Mouse (Mus musculus) spleen, postnatal 36 days (tissue): ENCODE measurements around the gene Agpat1.

Experiments
- DNase-seq, 2 experiments: peaks; one replicate each; pipeline ENCODE4 v3.0.0; 2022; ENCODE audit warnings: low spot score in 2 of 2, mixed read lengths in 1 of 2

Gene Agpat1

DNA sequence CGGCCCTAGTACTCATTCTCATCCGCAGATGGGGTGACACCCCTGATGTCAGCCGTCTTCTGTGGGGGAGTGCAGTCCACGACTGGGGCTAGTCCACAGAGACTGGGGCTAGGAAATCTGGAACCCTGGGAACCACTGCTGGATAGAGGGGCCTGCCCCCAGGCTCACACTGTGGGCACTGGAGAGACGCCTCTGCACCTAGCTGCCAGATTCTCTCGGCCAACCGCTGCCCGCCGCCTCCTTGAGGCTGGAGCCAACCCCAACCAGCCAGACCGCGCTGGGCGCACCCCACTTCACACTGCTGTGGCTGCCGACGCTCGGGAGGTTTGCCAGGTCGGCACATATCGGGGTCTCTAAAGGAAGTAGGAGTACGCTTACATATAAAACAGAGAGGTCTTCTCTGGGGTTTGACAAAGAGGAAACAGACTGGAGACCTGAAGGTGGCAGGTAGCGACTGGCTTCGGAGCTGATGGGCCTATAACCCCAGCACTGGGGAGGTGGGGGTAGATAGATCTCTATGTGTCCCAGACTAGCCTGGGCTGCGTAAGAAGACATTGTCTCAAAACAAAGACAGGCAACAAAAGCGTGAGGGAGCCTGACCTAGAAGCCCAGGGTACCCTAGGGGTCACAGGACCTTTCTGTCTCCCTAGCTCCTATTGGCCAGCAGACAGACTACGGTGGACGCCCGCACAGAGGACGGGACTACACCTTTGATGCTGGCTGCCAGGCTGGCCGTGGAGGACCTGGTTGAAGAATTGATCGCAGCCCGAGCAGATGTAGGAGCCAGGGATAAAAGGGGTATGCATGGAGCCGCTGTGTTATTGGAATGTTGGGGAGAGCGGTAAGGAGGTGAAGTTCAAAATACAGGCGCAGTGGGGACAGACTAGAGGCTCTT, 17.9 kb upstream of the Agpat1 start:
- no peak for DNase-seq

DNA sequence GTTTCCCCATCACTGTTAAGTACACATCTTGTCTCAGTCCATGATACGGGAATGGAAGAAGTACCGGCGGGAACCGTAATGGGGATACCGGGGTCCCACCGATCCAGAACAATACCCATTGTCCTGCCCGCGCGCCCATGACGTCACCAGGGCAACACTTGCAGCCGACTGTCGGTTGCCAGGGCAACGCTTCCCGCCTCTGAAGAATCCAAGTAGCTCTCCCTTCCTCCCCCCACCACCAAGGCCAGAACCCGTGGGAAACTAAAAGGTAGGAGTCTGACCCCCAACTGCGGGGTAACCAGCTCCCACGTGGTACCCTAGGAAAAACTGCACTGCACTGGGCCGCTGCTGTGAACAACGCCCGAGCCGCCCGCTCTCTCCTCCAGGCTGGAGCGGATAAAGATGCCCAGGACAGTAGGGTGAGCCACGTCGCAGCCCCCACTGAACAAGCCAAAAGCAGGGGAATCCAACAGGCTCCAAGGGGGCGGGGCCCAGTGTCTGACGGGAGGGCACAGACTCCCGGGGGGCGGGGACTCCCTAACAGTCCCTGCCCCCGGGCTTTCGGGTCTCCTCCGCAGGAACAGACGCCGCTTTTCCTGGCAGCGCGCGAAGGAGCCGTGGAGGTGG, 17.2 kb upstream of the Agpat1 start:
- peak; percentile 53 to 89 for DNase-seq

DNA sequence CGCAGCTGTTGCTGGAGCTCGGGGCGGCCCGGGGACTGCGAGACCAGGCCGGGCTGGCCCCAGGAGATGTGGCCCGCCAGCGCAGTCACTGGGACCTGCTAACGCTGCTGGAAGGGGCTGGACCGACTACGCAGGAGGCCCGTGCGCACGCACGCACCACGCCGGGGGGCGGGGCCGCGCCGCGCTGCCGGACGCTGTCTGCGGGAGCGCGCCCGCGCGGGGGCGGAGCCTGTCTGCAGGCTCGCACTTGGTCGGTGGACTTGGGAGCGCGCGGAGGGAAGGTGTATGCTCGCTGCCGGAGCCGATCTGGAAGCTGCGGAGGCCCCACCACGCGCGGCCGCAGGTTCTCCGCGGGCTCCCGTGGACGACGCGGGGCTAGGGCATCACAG, 16.6 kb upstream of the Agpat1 start:
- peak; percentile 98 for DNase-seq

DNA sequence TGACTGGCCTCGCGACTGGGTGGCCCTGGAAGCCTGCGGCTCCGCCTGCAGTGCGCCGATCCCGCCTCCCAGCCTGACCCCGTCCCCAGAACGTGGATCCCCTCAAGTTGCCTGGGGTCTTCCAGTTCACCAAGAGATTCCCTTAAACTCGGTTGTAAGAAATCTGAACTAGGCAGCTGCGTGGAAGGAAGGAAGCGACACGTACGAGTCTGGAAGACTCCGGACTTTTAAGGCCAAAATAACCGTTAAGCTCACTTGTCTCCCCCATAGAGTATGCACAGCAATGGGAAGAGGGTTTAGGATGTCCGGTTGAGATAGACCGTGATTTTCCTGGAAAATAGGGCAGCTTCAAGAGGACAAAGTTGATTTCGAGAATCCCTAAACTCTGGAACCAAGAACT, 16.2 kb upstream of the Agpat1 start:
- DNase-seq: no peak

DNA sequence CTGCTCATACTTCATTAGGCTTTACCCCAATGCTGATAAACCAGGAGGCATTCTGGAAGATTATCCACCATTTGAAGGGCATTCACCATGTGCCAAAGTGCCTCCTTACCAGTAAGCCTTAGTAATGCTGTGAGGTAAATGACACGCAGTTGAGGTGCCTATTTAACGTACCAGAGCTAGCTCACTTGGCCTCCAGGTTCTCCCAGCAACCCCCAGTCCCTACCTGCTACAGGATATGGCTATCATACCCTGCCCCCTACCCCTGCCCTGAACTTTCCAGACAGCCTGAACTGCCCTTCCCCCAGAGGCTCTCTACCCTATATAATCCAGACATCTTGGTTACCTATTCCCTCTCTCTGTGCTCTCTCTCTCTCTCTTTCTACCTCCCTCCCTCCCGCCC, 15.3 kb upstream of the Agpat1 start:
- DNase-seq: no peak

DNA sequence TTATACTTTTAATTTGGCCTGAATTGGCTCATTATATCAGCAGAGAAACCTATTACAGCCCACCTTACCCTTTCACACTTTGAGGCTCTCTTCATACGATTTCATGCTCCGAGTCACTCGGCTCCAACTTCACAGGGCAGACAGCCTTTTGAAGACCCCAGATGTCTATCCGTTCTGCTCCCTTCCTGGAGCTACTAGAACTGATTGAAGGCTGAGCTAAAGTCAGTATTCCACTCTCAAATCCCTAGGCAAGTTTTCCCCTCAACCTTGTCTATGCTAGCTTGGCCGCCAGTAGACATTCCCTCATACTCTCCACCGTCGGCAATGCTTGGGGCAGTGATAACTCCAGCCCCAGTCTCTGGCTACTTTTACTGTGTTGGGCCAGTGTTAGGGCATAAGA, 14.9 kb upstream of the Agpat1 start:
- DNase-seq: no peak

DNA sequence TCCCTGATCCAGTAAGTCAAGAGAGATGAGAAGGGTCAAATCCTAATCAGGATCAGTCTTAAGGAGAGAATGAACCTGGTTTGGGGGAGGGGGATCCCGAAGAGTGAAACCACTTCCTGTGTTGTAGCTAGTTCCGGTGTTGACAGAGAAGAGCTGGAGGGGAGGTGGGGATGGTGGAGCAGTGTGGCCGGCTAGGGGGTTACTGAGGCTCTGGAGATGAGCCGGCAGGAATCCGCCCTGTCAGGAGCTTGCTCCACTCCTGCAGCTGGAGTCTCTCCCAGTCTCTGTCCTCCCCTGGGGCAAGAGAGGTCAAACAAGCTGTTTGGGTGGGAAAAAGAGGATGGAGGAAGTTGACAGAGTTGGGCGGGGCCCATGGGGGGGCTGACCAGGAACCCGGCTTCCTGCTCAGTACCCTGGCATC, 14.4 kb upstream of the Agpat1 start, which contains the start of gene Gpsm3:
Gpsm3 (plus strand) TSS at position 126 of the 421 bp plus-strand sequence.
- peak; percentile 74 to 79 for DNase-seq

DNA sequence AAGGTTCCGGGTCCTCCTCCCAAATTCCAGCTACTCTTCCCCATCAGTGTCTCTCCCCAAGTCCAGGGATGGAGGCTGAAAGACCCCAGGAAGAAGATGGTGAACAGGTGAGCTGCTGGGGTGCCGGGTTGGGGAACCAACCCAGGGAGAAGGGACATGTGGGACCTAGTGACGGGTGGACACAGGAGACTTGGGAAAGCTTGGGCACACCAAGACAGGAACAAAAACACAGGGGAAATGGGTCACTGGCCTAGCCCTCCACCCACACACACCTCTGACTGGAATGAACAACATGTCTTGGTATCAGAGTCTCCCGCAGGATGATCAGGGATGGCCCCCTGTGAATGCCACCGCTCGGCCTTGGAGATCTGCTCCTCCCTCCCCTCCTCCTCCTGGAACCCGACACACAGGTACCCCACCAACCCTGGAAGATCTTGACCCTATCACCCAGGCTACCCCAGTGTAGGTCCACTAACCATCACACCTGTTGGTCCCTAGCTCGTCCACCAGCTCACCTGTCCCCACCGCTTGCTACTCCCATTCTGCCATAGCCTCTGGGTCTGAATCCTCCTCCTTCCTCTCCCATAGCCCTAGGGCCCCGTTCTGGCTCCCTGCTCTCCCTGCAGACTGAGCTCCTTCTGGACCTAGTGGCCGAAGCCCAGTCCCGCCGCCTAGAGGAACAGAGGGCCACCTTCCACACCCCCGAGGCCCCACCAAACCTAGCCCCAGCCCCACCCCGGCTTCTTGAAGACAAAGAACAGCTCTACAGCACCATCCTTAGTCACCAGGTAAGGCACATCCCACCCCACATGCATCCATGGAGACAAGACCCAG, 13.7 kb upstream of the Agpat1 start:
- DNase-seq: no peak

DNA sequence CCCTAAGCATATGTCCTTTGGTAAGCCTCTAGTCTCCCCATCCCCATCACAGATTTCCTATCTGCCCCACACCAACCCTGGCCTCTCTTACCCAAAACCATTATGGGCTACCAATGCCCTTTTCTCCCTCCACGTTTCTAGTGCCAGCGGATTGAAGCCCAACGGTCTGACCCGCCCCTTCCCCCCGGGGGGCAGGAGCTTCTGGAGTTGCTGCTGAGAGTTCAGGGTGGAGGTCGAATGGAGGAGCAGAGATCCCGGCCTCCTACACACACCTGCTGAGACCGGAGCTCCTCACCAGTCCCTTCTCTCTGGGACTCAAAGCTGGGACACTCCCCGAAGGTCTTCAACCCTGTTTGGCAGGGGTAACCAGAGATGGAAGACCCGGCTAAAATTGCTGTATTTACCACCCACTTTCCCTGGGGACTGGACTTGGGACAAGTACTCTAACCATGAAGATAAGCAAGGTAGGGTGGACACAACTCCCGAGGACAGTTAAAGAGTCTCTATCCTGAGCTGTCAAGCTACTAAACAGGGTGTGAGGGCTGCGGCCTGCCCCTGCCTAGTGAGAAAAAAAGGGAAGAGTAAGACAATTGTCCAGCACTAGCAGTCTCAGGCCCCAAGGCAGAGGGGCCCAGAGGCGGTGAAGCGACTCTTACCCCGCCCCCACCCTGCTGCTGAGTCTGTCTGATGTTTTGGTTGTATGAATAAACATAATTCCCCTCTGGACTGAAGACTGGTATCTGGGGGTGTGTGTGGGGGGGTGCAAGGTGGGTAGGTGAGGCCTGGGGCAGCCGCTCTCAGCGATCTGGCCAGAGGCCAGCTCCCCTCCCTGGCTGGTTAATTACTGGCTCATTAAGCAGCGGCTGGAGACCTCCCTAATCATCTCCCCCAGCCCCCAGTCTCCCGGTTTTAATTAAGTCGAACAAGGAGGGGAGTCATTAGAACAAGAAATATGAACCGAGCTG, 12.8 kb upstream of the Agpat1 start, which contains the start of gene Pbx2:
Pbx2 (plus strand) TSS at position 238 of the 965 bp plus-strand sequence.
- peak in 1 of 2 experiments; percentile 50 for DNase-seq

DNA sequence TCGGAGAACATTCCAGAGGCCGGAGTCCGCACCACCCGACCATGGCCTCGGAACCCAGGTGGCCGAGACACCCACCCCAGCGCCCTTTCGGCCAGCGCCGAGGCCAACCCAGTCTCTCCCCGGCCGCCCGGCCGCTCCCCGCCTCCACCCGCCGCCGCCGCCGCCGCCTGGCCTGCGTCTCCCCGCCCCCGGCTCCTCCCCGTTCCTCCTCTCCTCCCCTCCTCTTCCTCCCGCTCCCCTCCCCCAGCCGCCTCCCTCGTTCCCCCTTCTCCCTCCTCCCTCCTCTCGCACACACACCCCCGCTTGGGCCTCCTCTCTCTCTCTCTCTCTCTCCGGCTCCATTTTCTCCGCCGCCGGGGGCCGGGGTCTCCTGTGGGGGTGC, 12.1 kb upstream of the Agpat1 start:
- peak; percentile 88 to 89 for DNase-seq

DNA sequence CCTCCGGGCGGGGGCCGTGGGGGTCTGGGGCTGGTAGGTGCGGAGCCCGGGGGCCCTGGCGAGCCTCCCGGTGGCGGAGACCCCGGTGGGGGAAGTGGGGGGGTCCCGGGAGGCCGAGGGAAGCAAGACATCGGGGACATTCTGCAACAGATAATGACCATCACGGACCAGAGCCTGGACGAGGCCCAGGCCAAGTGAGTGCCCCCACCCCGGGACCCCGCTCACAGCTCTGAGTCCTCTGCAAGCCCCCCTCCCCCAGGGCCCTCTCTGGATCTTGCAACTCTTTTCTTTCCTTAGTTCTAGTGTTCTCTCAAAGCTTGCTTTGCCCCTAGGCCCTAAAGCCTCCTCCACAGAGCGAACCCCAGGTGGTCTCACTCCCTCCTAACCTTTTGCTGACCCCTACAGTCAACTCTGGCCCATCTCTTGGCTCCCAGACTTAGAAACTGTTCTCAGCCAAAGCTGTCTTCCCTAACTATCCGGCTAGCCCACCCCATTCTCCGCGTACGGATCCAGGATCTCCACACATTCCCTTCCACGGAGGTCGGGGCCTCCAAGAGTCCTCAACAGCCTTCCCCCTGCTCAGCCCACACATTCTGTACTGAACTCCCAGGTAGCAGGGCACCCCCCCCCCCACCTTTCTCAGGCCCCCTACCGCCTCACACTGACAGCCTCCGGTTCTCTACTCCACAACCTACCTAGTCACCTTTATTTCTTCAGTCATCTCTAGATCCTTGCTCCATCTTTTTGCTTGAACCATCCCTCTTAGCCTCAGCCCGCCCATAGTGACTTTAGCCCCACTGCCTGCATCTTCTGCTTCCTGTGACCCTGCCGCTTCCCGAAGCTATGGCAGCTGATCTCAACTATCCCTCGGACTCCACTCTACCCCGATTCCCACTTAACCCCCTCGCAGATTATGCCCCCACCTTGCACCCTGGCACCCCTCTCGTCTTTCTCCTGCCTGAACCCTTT, 11.2 kb upstream of the Agpat1 start:
- DNase-seq: peak in 1 of 2 experiments; percentile 42

DNA sequence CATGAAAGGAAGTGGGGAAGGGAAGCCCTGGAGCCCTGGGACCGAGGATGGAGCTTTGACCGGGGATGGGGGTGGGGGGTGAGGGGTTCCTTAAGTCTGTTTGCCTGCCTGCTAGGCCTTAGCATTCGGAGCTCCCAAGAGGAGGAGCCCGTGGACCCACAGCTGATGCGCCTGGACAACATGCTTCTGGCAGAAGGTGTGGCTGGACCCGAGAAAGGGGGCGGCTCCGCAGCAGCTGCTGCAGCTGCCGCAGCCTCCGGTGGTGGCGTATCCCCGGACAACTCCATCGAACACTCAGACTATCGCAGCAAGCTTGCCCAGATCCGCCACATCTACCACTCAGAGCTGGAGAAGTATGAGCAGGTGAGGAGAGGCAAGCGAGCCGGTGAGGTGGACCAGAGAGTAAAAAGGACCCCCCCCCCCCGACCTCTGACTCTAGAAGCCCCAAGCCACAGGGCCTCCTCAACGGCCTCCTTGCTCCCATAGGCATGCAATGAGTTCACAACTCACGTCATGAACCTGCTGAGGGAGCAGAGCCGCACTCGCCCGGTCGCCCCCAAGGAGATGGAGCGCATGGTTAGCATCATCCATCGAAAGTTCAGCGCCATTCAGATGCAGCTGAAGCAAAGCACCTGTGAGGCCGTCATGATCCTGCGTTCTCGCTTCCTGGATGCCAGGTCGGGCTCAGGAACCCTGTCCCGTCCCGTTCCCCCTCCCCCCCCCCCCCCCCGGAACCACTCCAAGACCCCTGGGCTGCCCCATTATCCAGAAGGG, 10.1 kb upstream of the Agpat1 start:
- DNase-seq: no peak

DNA sequence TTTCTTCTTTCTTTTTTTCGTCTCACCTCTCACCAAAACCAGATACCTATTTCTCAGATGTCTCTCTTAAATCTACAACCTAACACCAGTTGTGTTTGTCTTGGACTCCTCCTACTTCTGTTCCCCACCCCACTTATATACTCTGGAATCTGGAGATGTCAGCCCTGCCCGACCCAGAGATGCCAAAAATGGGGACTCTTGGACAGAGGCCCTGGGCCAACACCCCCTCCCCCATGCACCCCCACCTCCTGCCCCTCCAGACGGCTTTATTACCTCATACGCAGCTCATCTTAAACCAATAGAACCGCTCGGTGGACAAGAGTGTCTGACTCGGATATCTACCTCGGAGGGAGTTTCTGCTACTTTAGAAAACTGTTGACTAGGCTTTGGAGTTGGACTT, 8.0 kb upstream of the Agpat1 start:
- DNase-seq: no peak

DNA sequence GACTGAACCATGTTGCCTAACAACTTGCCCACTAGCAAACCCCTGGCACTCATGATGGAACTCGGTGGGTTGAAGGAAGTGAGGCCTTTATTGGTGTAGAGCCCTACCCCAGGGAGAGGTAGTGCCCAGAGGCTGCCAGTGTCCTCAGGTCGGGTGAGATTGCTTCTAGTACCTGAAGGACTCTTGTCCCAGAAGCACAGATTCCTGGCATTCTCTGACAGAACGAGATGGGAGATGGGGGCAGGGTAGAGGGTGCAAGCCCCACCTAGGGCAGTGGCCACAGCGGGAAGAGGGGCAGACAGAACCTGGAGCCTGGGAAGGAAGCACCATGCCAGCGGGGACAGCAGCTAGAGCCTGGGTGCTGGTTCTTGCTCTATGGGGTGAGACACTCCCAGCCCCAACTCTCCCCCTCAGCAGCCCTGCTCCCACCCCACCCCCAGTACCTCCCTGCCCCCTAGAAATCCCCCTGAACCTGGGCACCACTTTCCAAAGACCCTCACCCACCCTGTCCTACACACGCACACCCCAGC, 6.4 kb upstream of the Agpat1 start, which contains the start of gene Ager:
Ager (plus strand) TSS at position 297 of the 530 bp plus-strand sequence.
- no peak for DNase-seq

DNA sequence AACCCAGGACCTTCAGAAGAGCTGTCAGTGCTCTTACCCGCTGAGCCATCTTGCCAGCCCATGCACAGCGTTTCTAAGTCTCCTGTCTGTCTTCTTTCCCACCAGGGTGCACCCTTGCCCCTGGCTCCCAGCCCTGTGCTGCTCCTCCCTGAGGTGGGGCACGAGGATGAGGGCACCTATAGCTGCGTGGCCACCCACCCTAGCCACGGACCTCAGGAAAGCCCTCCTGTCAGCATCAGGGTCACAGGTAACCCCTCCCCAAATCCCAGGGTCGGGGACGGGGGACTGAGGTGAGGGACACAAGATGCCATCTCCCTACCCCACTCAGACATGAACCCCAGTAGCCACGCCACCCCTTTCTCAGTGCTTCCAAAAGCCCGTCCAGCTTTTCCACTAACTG, 4.2 kb upstream of the Agpat1 start:
- no peak for DNase-seq

DNA sequence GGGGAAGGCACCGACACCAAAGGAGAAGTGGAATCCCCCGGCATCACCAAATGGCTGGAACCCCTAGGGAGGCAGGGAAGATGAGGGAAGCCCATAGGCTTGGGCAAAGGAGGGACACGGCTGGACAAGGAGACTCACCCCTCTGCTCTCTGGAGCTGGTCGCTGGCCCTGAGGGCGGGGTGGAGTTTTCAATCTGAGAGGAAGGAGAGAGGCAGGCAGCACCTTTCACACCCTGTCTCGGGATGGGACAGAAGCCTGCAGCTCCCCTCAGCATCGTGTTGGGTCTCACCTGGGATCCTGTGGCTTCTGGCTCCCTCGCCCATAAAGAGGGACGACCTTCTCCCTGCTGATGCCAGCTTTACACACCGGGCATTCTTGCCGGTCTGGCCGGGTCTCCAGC, 2.3 kb upstream of the Agpat1 start:
- no peak for DNase-seq

DNA sequence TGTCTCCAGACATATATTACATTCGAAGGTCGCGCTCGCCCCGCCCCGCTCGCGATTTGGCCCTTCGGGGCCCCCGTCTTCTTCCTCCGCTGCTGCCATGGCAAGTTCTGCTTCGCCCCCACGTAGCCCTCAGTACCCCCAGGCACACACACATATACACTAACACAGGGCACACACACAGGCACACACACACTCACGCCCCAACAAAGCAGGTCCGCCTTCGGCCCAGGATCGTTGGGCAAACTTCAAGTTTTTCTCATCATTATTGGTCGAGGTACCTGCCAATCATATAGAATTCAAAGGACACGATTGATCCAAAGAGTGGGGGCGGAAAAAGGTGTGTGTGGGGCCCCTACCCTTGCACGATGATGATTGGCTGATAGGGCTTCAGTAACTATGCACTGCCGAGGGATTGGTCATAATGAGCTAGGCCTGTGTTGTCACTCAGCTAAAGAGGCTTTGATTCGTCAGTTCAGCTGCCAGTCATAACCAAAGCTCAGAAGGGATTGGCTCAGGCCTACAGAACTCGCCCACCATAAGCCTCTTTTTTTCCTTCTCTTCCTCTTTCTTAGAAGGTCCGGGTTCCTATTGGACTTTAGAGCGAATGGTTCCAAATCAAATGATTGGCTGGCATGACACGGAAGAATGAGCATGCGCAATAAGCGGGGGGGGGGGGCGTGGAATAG, 544 bp upstream of the Agpat1 start, which contains the start of gene Rnf5:
Rnf5 (minus strand) TSS at position 316 of the 686 bp plus-strand sequence.
- peak; percentile 99 for DNase-seq
